Mouse (Mus musculus): ENCODE measurements at regions not wholly inside any gene's neighbourhood (a gene's known extent, or its start where the extent isn't known, plus 50 kb on each side); places are given as distances from the start of the nearest gene placed in this dataset.

DNA sequence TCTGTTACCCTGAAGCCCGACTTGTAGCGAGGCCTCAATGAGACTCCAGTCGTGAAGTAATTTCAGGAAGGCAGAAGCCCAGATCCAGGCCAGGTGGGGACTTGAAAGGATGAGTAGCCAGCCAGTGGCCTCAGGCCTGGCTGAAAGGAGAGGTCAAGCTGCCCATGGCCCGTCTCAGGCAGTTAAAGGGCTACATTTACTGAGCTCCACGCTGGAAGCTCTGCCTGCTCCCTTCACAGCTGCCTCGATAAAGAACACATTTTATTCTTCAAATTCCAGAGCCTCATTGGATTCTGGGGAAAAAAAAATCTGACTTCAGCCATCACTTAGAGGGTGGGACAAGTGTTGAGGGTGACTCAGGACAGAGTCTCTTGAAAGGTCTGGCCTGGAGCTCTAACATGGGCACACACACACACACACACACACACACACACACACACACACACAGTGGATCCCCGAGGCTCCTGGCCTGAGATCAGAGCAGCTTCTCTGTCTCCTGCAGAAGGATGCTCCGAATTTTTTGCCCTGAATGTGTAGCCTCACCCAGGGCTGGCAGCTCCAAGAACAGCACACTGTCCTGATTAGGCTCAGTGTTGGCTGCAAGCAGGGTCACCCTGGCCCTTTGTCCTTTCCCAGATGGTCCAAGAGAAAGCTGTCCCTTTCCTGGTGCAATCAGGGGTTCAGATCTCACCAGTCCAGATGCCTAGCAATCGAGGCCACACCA, 53.0 kb downstream of the Gadd45g start:
- DNase-seq = no peak

DNA sequence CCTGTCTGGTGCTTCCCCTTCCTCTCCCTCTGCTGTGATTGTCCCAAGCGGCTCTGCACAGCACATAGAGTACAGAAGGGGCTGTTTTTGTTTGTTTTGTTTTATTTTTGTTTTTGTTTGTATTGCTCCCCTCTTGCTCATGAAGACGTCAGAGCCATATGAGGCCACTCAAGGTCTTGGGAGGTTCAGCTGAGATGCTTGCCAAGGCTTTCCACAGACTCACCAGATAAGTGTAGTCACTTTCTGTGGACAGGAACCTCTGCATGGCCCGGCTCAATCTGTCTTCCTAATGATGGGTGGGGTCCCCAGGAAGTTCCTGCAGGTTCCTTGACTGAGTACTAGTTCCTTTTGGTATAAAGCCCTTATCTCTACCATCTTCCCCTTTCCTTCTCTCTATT, 53.6 kb downstream of the Gadd45g start:
- DNase-seq = no peak

DNA sequence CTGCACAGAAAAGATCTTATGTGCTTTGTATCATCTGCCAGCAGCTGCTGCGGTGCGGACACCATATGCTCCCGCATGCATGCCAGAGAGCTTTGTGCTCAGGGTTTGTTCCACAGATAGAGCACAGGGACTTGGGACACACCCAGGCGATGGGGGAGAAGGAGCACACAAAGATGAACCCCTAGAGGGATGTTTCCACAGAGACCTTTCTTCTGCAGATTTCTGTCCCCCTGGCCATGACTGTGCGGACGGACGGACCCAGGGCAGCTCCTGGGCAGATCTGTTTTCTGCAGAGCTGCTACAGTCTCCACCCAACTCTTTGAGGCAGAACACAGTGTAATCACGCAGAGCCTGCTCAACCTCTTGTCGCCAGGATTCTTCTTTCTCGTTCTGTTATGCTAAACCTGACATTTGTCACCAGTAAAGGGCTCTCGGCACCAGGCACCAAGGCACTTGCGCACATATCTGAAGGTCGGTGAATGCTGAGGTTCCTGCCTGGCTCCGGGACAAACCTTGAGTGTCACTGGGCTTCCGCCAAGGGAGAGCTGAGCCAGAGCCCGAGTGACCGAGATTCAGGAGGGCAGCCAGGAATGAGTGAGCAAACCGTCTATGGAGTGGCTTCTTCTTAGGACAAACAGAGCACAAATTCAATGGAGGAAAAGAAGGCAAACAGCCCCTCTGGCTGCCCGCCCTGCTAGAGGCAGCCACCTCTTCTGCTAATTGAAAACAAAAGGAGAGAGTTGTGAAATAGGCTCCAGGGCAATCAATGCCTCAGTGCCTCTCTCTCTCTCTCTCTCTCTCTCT, 56.2 kb downstream of the Gadd45g start:
- DNase-seq = peak; percentile 33

DNA sequence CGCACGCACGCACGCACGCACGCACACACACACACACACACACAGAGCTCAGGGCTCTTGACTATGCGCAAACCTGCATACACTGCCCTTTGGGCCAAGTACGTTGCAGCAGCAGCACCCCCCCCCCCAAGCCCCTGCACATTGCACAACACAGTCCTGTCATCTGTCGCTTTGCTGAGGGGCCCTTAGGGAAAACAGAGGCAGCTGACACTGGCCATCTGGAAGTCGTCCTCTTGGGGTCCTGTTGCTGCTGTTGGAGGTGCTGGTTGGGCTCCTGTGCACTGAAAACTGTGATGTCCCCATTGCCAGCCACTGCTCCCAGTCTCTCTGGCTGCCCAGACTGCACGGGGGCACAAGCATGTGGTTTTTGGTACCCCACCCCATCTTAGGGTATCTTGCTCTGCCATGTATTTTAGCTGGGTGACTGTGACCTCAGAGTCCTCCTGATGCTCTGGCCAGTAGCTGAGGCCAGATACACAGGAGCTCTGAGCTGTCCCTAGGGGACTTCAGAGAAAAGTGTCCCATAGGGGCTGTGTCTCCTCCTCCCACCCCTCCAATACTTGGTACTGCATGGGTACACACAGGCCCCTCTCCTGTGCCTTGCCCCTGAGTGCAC, 57.0 kb downstream of the Gadd45g start:
- DNase-seq = no peak

DNA sequence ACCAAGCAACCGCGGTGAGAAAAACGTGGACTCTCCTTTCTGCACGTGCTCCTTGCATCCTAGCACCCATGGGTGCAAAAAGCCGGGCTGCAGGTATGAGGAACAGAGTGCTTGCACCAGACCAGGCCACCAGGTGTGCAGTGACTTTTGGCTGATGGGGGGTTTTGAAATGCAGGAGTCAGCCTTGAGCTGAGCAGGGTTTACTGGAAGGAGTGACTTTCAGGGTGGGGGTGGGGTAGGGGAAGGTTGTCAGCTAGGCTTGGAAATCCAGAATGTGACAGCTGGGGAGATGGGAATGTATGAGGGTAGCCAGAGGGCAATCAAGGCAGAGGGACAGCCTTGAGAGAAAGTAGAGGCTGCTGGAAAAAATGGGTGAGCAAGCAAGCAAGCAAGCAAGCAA, 58.8 kb downstream of the Gadd45g start:
- DNase-seq = no peak

DNA sequence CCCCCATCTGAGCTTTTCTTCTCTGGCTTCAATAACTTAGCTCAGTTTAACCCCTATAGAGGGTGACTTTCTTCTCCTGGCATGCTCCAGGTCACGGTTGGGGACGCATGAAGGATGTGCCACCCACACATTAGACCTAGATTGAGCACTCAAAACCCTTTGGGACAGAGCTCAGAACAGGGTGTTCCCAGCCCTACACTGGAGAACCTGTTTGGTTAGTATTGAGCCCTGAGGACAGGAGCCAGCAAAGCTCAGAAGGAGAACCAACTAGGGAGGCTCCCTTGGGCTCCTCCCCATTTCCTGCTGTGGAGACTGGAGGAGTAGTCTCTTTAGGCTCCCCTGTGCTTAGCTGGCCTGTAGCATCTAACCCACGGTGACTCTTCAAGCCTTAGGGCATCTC, 59.6 kb downstream of the Gadd45g start:
- no peak for DNase-seq

DNA sequence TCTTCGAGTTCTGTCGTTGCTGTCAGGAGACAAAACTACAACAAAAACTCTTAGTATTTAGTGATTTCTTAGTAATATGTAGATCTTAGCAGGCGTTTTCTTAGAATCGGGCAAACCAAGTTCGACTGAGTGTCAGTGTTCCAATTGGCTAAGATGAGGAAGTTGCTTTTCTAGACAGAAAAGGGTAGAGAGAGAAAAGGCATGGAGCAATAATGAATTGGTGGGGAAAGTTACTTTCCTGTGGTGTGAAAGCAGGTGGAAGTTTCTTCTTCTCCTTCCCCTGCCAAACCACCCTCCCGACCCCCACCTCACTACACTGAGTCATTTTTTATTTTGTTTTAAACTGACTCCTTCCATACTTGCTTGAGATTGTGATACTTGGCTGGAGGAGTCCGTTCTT, 62.0 kb downstream of the Gadd45g start:
- no peak for DNase-seq

DNA sequence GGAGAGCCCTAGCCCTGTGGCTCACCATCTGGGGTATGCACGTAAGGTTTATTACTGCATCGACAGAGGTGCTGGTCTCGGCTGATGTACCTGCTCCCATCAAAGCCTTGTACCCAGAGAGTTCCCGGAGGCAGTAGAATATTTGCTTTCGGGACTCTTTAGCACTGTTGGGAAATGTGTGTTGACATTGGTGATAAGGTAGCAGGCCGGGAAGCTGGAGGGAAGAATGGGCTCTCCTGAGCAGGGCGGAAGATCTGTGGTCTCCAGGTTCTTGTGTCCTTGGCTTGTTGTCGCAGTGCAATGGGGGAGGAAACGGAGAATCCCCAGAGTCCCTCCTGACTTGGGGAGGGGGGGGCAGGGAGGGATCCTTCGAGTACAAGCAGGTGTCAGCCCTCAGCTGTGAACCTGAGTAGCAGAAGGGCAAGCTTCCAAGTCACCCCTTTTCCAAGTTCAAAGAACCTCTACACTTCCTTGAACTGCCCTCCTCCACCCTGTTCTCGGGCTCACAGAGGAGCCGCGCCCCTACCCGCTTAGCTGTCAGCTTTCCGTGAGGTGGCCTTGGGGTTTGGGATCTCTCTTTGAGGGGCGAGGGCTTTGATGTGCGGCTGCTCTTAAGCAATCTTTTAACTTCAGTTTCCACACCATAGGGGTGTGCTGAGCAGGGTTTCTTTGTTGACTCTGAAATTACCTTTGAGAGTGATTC, 65.0 kb downstream of the Gadd45g start:
- no peak for DNase-seq

DNA sequence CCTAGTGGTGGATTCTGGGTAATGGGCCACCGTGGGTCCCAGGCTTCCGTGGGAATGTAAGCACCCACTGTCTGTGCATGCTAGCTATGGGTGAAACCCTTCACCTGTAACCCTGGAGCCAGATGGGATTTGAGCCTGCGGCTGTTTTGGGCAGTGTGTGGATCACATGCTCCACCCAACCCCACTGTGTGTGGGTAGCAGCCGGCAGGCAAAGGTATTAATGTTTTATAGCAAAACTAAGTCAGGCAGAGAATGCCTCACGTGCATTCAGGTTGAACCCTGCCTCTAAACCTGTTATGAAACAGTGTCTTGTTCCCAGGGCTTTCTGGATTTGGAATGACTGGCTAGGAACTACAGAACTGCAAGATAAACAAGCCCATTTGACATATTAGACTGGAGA, 66.0 kb downstream of the Gadd45g start:
- DNase-seq = no peak

DNA sequence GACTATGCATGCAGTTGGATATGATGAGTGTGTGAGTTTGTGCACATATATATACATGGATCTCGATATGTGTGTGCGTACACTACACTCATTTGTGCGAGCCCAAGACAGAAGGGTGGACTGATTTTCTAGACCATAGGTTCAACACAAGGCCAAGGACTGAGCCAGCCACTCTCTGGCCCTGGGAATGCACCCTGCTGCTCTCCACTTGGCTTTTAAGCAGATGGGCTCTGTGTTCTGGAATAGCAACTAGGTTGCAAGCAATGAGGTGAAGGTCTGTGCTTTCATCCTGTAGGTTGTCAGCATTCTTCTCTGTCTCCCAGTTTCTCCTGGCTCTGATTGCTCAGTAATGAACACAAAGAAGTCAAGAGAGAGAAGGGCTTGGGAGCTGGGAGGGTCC, 66.5 kb downstream of the Gadd45g start:
- DNase-seq = no peak

DNA sequence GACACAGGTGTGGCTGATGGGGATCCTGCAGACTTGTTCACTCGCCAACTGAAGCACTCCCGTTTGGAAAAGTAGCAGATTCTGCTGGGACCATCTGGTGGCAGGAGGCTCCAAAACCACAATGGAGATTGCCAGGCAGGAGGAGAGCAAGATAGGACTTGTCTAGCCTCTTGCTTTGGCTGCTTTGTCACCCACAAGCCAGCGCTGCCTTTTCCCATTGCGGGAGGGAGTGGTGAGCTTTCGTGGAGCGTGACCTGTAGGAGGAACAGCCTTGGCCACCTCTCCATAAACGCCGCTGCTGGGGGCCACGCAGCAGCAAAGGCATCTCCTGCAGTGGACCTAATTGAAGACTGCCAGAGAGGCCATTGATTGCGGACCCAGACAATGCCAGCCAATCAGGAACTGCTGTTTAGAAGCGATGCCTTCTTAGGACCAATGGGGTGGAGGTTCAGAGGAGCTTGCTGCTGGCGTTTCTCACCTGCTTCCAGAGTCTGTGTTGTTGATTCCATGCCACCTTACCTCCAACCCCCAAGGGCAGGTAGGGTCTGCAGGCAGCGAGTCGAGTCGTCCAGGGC, 70.3 kb downstream of the Gadd45g start:
- DNase-seq = no peak

DNA sequence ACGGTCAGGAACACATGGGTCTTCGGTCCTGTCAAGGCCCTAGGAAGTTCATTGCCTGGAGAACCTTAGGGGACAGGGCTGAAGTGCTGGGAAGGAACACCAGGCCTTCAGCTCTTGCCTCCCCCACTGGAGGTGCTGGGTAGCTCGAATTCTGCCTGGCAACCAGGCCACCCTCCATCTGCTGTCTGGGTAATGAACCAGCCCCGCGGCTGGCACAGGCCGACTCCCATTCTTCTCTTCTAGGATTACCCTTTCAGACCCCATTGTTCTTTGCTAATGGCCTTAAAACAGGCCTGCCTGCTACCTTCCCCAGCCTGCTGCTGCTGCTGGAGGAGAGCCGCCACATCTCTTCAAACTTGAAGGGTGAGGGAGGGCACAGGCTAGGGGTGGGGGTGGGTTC, 71.2 kb downstream of the Gadd45g start:
- no peak for DNase-seq

DNA sequence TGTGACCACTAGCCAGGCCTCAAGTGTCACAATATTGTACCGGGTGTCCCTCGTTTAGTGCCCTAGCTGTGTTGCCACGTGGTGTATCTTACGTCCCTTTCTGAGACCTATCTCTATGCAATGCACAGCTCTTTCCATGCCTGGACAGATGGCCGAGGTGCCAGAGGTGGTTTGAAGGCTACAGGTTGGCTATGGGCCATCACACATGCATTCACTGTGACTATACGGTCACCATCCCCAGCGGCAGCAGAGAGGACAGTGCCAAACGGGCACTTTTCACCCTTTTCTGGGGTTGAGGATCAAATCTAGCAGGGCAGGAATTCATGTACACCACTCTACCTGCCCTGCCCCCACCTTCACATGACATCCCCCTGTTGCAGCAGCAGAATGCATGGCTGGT, 71.6 kb downstream of the Gadd45g start:
- DNase-seq = no peak

DNA sequence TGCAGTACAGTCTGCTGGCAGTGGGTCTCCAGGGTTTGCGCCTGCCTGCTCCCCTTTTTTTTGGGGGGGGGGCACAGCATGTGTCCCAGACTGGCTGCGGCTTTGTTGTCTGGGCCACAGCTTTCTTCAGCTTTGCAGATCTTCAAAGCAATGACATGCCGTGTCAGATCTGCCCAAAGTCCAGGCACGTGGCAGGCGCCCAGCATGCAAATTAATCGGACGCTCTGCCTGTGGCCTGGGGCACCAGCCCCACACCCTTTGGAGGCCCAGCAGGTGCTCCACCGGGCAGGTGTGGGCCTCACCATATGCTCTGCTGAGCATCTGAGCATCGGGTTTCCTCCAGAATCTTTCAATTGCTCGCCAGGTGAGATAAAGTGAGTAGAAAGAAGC, 72.3 kb downstream of the Gadd45g start:
- DNase-seq = no peak

DNA sequence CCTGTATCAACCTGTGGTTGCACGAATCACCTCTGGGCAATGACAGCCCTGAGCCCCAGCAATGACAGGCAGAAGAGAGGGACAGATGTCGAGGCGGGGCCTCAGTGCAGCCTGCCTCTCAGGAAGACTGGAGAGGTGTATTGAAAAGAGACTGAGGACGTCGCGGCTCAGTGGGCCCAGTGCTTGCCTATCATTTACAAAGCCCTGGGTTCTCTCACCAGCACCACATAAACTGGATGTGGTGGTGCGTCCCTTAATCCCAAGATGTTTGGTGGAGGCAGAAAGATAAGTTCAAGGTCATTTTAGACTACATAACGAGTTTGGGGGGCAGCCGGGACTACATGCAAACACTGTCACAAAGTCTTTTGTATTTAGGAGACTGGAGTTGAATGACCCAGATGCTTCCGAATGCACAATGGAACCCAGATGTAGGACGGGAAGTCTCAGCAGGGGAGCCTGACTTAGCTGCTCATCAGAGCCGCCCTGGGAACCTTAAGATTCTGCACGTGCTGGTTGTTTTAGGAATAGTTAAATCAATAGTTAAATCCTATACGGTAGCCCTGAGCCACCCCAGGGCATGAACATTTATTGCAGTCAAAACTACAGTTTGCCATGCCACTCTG, 72.8 kb downstream of the Gadd45g start:
- no peak for DNase-seq

DNA sequence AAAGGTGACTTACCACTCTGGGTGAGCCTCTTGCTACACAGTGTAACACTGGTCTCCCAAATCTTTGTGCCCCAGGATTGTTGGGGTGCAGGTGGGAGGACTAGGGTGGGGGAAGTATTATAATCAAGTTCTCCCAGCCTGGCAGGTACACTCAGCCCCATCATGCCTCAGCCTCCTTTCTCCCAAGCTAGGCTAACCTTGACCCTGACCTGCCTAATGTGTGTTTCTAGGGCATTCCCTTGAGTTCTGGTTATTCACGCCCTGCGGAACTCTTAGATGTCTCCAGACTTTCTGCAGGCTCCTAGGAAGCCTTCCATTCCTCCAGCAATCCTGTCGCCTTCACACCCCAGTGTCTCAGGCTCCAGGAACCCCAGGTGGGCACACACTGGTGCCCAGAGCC, 73.5 kb downstream of the Gadd45g start:
- DNase-seq = no peak

DNA sequence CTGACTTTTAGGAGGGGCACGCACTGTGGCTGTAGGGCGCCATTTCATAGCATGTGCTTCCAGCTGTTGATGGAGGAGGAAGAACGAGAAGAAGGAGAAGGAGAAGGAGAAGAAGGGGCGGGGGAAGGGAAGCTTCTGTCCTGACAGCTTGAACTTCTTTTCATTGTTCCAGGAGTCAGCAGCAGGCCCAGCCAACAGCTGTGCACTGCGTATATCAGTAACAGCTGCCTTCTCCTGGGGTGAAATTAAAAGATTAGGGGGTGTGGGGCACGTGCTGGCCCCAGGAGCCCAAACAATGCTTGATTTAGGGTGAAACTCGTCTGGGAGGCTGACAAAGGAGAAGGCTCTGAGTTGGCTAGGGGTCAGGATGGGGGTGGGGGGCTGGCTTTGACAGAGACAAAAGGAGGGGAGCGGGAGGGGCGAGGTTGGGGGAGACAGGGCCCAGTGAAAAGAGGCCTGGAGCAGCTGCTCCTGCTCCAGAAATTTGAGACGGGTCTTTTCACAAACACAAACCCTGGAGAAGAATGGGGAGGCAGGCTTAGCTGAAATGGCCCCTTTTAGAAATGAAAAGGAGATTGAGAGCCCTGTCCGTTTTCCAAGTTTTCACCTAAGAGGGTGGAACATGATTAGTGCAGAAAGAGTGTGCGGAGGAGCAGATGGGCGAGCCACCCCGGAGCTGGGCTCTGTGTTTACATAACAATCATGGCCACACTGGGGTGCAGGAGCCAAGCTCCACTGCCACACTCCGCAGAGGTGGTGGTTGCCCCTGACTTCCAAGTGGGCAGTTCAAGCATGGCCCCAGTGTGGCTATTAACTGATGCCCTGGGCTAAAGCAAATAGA, 74.3 kb downstream of the Gadd45g start:
- no peak for DNase-seq

DNA sequence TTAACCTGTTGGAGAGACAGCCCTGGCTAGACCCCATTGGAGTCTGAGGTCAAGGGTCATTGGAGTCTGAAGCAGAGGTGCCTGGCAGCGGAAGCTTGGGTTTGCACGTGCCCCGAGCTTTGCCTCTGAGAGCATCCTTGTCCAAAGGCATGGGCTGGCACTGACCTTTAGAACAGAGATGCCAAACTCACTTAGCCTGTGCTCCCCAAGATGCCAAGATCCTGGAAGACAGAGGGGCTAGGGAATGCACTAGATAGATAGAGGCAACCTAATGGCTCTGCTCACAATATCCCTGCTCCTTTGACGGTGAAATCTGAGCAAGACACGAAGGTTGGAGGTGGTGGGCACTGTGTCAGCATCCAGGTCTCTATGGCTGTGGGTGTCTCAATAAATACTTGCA, 75.1 kb downstream of the Gadd45g start:
- DNase-seq = no peak

DNA sequence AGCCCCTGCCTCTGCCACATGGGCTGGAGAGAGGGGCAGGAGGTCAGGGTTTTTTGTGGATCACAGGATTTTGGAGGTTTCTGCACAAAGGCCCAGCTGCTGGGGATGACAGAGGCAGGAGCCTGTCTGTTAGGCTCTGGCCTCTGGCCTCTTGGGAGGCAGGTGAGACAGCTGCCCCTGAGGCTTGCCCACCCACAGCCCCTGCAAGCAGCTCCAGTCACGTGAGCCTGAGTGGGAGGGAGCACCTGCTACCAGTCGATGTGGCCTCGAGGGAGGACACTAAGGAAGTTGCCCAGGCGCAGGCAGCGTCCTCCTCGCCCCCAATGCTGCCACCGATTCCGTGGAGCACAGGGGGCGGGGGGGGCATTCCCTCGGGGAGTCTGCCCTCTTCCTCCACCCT, 80.3 kb downstream of the Gadd45g start:
- no peak for DNase-seq

DNA sequence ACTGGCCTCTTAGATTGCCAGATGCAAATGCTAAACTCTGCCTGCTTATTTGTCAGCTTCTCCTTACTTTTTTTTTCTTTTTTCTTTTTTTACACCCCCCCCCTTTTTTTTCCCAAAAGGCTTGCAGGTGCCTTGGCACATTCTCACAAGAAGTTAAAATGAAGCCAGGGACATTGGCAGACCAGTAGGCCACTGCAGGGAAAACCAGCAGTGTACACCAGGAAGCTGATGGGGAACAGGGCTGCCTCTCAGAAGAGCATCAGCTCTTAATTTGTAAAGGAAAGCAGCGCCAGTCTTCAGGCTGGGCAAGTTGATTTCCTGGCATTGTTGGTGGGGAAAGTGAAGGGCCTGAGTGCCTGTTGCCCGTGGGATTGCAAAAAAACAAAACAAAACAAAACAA, 83.3 kb downstream of the Gadd45g start:
- DNase-seq = no peak

DNA sequence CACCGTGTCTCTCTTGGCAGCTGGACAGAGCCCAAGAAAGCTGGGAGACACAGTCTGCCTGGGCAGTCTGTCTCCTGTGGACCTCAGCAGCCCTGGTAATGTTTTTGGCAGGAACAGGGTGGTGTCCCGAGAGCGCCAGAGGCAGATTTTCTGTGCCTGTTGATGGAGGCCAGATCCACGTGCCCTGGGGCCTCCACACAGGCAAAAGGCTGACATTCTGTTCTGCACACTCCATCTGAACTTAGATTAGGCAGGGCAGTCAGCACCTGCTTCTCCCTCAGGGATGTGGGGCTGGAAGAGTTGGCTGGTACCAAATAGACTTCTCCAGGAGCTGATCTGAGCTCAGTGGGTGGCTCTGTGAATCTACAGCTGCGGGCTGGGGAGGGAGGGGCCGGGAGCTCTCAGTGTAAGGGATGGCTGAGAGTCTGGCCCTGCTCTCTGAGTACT, 83.8 kb downstream of the Gadd45g start:
- DNase-seq = peak; percentile 20

DNA sequence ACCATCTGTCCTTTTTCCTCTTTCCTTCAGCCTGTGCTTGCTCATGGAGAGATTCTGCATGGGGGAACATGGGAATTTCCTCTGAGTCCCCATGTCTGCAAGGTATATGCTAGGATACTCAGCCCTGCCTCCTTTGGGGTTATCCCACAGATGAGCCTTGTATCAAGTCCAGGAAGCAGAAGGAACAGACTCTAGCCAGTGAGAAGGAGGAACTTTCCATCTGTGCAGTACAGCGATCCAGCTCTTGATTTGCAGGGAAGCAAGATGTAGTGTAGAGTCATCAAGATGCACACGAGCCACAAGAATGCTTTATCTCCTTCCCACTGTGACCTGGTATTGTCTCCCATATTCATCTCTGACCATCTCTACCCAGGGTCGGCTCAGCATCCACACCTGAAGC, 84.5 kb downstream of the Gadd45g start:
- peak; percentile 45 for DNase-seq
